Mouse (Mus musculus) cortical plate, adult 2 months (tissue): ENCODE results near the gene Erg28.

Experiments used
- CTCF ChIP-seq: fragments of 200-500 bp; IDR thresholded peaks from 2 replicates; pipeline ENCODE4 v1.5.1; 2011; ENCODE audit warnings: mild to moderate bottlenecking, control low read depth, low read length; ENCODE audit not compliant: insufficient read depth; ENCODE audit errors: extremely low read depth
- POLR2A ChIP-seq: fragments of 200-500 bp; IDR thresholded peaks from 2 replicates; pipeline ENCODE4 v1.6.1; 2011; ENCODE audit warnings: mild to moderate bottlenecking, low read length, control low read depth; ENCODE audit not compliant: insufficient read depth; ENCODE audit errors: extremely low read depth

DNA sequence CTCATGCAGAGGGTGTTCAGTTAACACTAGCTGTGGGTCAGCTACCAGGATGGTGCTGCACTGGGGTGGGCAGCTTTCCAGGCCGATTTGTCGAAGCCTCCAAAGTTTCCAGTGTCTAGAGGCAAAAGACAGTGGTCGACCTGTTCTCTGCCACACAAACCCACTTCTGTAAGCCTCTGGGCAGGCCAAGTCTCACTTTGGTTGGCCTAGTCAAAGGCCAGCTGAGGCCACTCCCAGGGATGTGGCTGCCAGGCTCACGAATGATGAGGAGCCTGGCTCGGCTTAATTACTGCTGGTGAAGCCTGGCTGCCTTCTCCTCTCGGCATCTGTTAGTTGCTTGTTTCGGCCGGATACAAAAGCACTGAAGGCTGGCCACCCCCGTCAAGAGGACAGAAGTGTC lies 24.3 kb downstream of the Erg28 start:
- TF ChIP-seq CTCF = no peak
- no peak for TF ChIP-seq POLR2A
